Mouse (Mus musculus) ES-Bruce4 (cell line): ENCODE measurements around the gene Aqp2. TPM values are rescaled to one million over a fixed set of nuclear protein-coding genes. Genes with fewer than 3 reads are reported as not detected.

Experiments used
- H3K27ac ChIP-seq: 2 replicates; pipeline ENCODE4 v1.5.1; 2012; ENCODE audit warnings: low read length, inconsistent platforms; ENCODE audit not compliant: insufficient read depth
- H3K27me3 ChIP-seq: 2 replicates; pipeline ENCODE4 v1.6.1; 2012; ENCODE audit warnings: mild to moderate bottlenecking, low read length, inconsistent platforms; ENCODE audit not compliant: control insufficient read depth, poor library complexity, insufficient read depth, severe bottlenecking
- H3K36me3 ChIP-seq: 2 replicates; pipeline ENCODE4 v1.6.1; 2012; ENCODE audit warnings: inconsistent platforms, mild to moderate bottlenecking, low read length, moderate library complexity; ENCODE audit not compliant: control insufficient read depth, poor library complexity, insufficient read depth, severe bottlenecking
- H3K4me1 ChIP-seq: one replicate; pipeline ENCODE4 v1.8.1; 2011; ENCODE audit warnings: low read length; ENCODE audit not compliant: control insufficient read depth, insufficient read depth
- H3K4me3 ChIP-seq: 2 replicates; pipeline ENCODE4 v1.5.1; 2011; ENCODE audit warnings: low read depth, mild to moderate bottlenecking, low read length
- H3K9ac ChIP-seq: 2 replicates; pipeline ENCODE4 v1.6.1; 2012; ENCODE audit warnings: low read depth, mild to moderate bottlenecking, inconsistent platforms; ENCODE audit not compliant: poor library complexity, severe bottlenecking
- H3K9me3 ChIP-seq: replicated peaks from 2 replicates; pipeline ENCODE4 v1.6.1; 2012; ENCODE audit warnings: mild to moderate bottlenecking, low read length, inconsistent platforms; ENCODE audit not compliant: control insufficient read depth, poor library complexity, insufficient read depth, severe bottlenecking
- CTCF ChIP-seq: IDR thresholded peaks from one replicate; pipeline ENCODE4 v1.8.1; 2011; ENCODE audit warnings: low read depth, low read length
- EP300 ChIP-seq: IDR thresholded peaks from 2 replicates; pipeline ENCODE4 v1.6.1; 2011; ENCODE audit warnings: low read depth, low read length; ENCODE audit not compliant: insufficient read depth
- POLR2A ChIP-seq: IDR thresholded peaks from one replicate; pipeline ENCODE4 v1.8.1; 2011; ENCODE audit warnings: low read length; ENCODE audit not compliant: insufficient read depth
- polyA plus RNA-seq: library from polyadenylated mRNA; stranded (reverse); fragments of >200 nt; gene quantifications from 2 replicates; pipeline ENCODE4 v1.2.4, GENCODE M21; 2011; ENCODE audit warnings: low read depth; ENCODE audit not compliant: missing spikeins, insufficient read depth, insufficient read length

Aqp2 gene
- polyA plus RNA-seq, 1 experiment = not detected

DNA sequence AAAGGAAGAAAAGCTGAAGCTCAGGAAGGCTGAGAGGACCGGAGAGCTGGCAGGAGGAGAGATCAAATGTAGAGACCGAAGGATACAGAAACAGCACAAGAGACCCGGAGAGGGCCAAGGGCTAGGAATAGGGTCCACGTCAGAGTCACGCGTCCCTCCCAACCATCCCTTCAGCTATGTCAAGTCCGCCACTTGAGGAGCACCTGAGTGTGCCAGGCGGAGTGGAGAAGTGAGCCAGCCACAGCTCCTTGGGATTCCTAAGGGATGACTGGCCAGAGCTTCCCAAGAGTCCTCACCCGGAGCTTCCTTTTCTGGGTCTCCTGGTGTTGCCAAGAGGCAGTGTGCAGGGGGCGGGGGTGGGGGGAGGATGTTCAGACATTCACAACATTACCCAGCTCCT is 16.1 kb downstream of the Aqp2 start:
- TF ChIP-seq POLR2A (no peak), CTCF (no peak), EP300 (no peak)
- H3K9me3 ChIP-seq = no peaks in the 10 kb centered on the region
- H3K9ac ChIP-seq = no peak overlapping the region
- no peak overlapping the region for H3K27ac ChIP-seq
- H3K27me3 ChIP-seq = peaks cover 11% of the 10 kb centered on the region
- no peaks in the 10 kb centered on the region for H3K36me3 ChIP-seq
- no peak overlapping the region for H3K4me3 ChIP-seq
- H3K4me1 ChIP-seq = peaks cover 4% of the 10 kb centered on the region

DNA sequence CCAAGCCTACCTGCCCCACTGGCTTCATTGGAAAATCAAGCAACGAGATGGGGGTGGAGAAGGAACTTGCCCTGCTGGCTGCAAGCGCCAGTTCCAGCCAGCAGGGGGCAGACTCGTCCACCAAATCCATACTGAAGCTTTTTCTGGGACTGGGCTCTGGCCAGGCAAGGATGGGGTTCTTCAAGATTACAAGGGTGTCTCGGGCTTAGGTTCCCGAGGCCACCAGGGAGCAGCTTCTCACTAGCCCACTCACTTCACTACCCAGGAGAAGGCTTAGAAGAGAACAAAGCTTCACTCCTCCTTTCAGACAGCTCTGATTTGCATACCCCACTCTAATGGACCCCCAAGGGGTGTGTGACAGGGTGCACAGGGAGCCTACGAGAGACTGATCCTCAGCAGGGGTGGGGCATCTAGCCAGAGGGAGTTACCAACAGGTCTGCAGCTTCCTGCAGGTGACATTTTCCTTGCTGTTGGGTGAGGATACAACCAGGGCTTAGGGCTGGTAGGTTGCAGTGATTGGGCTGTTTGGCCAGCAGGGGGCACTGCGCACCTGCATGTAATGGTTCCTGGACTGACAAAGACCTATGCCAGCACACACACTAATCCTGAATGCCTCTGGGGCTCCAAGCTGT is 17.3 kb downstream of the Aqp2 start:
- no peak overlapping the region for H3K4me3 ChIP-seq
- no peak overlapping the region for H3K27ac ChIP-seq
- 0 out of 2 replicates have a peak, but pooled peaks have one; percentile 27 for TF ChIP-seq EP300
- peak; percentile 97 for TF ChIP-seq CTCF
- TF ChIP-seq POLR2A = no peak
- H3K27me3 ChIP-seq = no peaks in the 10 kb centered on the region
- peaks cover 4% of the 10 kb centered on the region for H3K4me1 ChIP-seq
- no peaks in the 10 kb centered on the region for H3K9me3 ChIP-seq
- no peaks in the 10 kb centered on the region for H3K36me3 ChIP-seq
- no peak overlapping the region for H3K9ac ChIP-seq

DNA sequence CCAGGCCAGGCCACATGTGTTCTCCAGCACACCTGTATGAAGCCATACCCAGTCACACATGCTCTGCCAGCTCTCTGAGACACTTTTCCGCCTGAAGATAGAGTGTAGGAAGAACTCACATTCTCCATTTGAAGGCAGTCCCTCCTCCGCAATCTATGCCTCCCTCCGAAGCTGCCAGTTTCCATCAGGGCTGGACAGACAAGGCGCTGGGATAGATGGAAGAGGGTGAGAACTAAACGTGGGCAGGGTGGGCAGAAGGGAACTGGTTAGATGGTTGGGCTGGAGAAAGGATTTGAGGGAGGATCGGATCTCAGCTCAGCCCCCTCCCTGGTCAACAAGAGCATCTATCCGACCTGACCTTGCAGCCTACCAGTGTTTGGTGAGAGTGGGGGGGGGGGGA is 18.0 kb downstream of the Aqp2 start:
- TF ChIP-seq CTCF = no peak
- TF ChIP-seq POLR2A = no peak
- no peak for TF ChIP-seq EP300
- Histone ChIP-seq H3K4me1 (peaks cover 4% of the 10 kb centered on the region), H3K4me3 (no peak overlapping the region), H3K36me3 (no peaks in the 10 kb centered on the region), H3K27ac (no peak overlapping the region), H3K9ac (no peak overlapping the region), H3K27me3 (no peaks in the 10 kb centered on the region), H3K9me3 (no peaks in the 10 kb centered on the region)

DNA sequence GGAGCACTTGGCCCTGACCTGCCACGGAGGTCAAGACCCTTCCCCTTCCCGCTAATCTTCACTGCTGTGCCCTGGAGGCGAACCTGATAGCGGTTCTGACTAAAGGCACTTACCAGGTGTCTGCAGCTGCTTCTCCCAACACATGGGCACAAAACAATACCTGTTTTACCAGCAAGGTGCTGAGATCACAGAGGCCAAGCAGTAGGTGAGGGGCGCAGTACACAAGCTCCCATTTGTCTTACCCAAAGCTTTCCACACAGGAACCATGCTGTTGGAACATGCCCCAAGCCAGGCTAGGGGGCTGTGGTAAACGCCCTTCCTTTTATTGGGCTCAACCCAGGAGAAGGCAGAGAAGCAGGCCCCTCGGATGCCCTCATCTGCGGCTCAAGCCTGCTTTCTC is 18.7 kb downstream of the Aqp2 start:
- H3K9ac ChIP-seq = no peak overlapping the region
- H3K4me3 ChIP-seq = no peak overlapping the region
- H3K9me3 ChIP-seq = no peaks in the 10 kb centered on the region
- peaks cover 4% of the 10 kb centered on the region for H3K4me1 ChIP-seq
- no peak overlapping the region for H3K27ac ChIP-seq
- no peaks in the 10 kb centered on the region for H3K27me3 ChIP-seq
- no peaks in the 10 kb centered on the region for H3K36me3 ChIP-seq
- TF ChIP-seq POLR2A = no peak
- no peak for TF ChIP-seq EP300

DNA sequence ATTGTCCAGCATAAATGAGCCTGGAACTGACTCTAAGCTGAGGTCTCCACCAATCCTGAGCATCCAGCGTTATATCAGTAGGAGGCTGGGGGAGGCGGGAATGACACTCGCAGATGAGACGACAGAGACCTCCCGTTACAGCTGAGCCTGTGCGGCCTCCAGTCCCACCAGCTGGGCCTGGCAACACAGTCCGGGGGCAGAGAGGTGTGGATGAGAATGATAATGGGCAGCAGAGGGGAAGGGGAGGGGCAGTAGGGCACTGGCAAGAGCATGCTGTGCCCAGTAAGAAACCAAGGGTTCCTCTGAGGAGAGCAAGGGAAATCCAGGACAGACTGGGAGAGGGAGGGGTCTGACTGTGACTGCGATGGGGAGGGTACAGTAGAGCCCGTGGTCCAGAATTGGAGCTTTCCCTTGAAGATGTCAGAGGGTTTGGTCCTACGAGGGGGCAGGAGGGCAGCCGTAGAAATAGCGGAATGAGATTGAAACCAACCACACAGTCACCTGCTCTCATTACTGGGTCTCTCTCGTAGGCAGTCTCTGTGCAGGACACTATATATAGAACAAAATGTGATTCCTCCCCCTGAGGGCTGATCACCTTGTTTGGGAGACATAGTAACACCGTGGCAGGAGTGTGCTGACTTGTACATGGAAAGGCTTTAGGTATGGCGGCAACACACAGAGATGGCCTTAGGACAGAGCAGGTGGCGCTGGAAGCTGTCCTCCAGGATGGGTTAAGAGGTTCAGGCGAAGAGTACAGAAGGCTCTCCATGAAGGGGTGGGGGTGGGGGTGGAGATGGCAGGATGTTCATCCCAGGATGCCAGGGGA is 20.6 kb downstream of the Aqp2 start:
- H3K36me3 ChIP-seq = no peaks in the 10 kb centered on the region
- H3K9me3 ChIP-seq = no peaks in the 10 kb centered on the region
- H3K9ac ChIP-seq = no peak overlapping the region
- H3K4me1 ChIP-seq = peaks cover 4% of the 10 kb centered on the region
- H3K27me3 ChIP-seq = no peaks in the 10 kb centered on the region
- no peak overlapping the region for H3K4me3 ChIP-seq
- no peak for TF ChIP-seq EP300
- no peak for TF ChIP-seq POLR2A
- TF ChIP-seq CTCF = no peak
- H3K27ac ChIP-seq = no peak overlapping the region
